Mouse (Mus musculus) urinary bladder, postnatal 14 days (tissue): ENCODE data around the gene Fbxw19.
"Not testable (repeated sequence)": the region's sequence is repeated elsewhere in the genome, so short reads cannot be mapped to it uniquely, and the experiment has no call there.

Experiments used
- DNase-seq: peaks from one replicate; pipeline ENCODE4 v3.0.0; 2021; ENCODE audit warnings: low spot score

The Fbxw19 gene

GRCm38 (mm10) chr9:109495775-109496174 is at the start of gene Fbxw19:
TSS of gene Fbxw19 (minus strand) at chr9:109495875.
- DNase-seq, result not testable (repeated sequence)

GRCm38 (mm10) chr9:109523385-109524064 is 27.9 kb upstream of the Fbxw19 start:
- DNase-seq, result no peak

- no peak for DNase-seq
Measured at GRCm38 (mm10) chr9:109449040-109449439, 46.6 kb downstream of the Fbxw19 start, which contains the start of gene Fbxw16. TSS of gene Fbxw16 (minus strand) at chr9:109449140.

- no peak for DNase-seq
Measured at GRCm38 (mm10) chr9:109432956-109433355, 62.7 kb downstream of the Fbxw19 start.
